Mouse (Mus musculus): Measurements from ENCODE around the gene Ric8a. TPM values are rescaled to one million over a fixed set of nuclear protein-coding genes. Genes with fewer than 3 reads are reported as not detected.

Gene Ric8a
- total RNA-seq, 1 experiment = 60.5 TPM

DNA sequence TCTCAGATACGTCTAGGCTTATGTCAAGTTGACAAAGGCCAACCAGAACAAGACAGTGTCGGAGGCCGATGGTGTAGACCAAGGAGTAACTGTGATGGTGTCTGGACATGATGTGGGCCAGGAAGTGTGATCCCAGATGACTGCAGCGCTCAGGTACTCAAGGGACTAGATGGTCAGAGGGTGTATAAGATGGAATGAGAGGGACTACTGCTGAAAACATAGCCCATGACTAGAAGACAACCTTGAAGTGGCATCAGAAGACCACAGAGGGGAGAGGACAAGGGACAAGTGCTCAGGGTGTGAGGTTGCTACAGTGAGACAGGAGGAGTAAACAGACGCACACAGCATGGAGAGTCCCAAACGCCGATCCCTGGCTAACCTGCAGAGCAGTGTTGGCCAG is 13.0 kb upstream of the Ric8a start:
- Histone ChIP-seq H3K9ac (ENCODE audit: insufficient read depth, low read depth, low read length, poor library complexity, severe bottlenecking) (no peak overlapping the region), H3K36me3 (ENCODE audit: control insufficient read depth, insufficient read depth, low read length, poor library complexity, severe bottlenecking) (no peaks in the 10 kb centered on the region), H3K9me3 (ENCODE audit: control insufficient read depth, insufficient read depth, low read depth, low read length) (no peaks in the 10 kb centered on the region), H3K27ac (ENCODE audit: insufficient read depth, low read depth, low read length, poor library complexity, severe bottlenecking) (no peak overlapping the region), H3K4me1 (ENCODE audit: control insufficient read depth in 2 of 2, insufficient read depth in 2 of 2, low read length in 2 of 2, poor library complexity in 1 of 2) (peaks cover 4 to 26% of the 10 kb centered on the region in 2 experiments; a peak in 2 of 4 replicates), H3K4me3 (ENCODE audit: insufficient read depth in 1 of 2, low read depth in 1 of 2, low read length in 2 of 2, poor library complexity in 1 of 2, severe bottlenecking in 1 of 2) (no peak overlapping the region)
- DNase-seq (ENCODE audit: low read depth, low spot score) = no peak
- in situ Hi-C loops (cut with MboI; ENCODE audit: low sequenced_read_pairs in 2 of 2, unreplicated experiment in 2 of 2) = loop anchor here (5.0 to 25.0 kb wide), 5 partner anchors 51 to 331 kb away; partner anchors contain the start of genes B4galnt4 (in 1 of the 2), Cox8b (in 1 of the 2) and Rnh1 (in 1 of the 2)
- no peak for TF ChIP-seq ZC3H11A (IDR thresholded peaks at IDR 0.05; ENCODE audit: borderline replicate concordance, low read depth, low read length)
- TF ChIP-seq HCFC1 (IDR thresholded peaks at IDR 0.05; ENCODE audit: borderline replicate concordance, insufficient read depth, low read length) = no peak
- no peak for TF ChIP-seq ZNF384 (IDR thresholded peaks at IDR 0.05; ENCODE audit: low read depth, low read length)
- no peak for TF ChIP-seq CHD2 (IDR thresholded peaks at IDR 0.05; ENCODE audit: low read depth, low read length)
- TF ChIP-seq MAFK (IDR thresholded peaks at IDR 0.05; ENCODE audit: insufficient read depth, low read depth, low read length) = no peak

DNA sequence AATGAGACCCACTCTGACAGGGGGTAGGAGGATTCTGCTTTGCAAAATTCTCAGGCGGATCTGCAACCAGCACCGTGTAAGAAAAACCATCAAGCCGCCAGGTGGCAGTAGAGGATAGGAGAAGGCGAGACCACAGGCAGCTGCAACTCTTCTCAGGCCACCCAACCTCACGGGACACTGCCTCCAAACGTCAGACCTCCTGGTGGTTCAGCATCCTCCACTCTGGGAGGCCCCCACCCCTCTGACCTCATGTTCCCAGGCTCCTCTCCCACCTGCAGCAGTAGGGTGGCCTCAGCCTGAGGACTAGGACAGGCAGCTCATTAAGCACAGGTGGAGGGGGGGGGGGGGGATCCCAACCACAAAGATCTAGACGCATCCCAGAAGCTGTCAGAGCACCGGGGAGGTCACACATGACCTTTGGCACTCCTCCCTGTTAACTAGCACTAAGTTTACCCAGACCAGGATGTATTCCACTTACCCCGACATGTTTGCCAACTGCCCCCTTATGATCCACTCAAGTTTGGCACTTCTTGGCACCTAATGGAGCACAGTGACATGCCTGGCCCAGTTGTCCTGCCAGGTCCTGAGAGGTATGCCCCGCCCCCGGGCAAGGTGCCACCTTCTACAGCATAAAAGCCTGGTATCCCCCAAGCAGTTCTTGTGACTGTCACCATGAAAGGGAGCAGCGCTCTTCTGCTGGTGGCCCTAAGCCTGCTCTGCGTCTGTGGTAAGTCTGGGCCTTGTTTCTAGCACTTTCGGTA is 11.7 kb upstream of the Ric8a start, which contains the start of gene Scgb1c1:
Scgb1c1 (plus strand) TSS at position 643 of the 761 bp plus-strand sequence.
- Histone ChIP-seq H3K4me3 (ENCODE audit: insufficient read depth in 1 of 2, low read depth in 1 of 2, low read length in 2 of 2, poor library complexity in 1 of 2, severe bottlenecking in 1 of 2) (no peak within 1 kb of the TSS), H3K9ac (ENCODE audit: insufficient read depth, low read depth, low read length, poor library complexity, severe bottlenecking) (no peak within 1 kb of the TSS), H3K36me3 (ENCODE audit: control insufficient read depth, insufficient read depth, low read length, poor library complexity, severe bottlenecking) (no peaks in the 10 kb centered on the region), H3K4me1 (ENCODE audit: control insufficient read depth in 2 of 2, insufficient read depth in 2 of 2, low read length in 2 of 2, poor library complexity in 1 of 2) (peaks cover 4 to 23% of the 10 kb centered on the region in 2 experiments; a peak in 2 of 4 replicates), H3K27ac (ENCODE audit: insufficient read depth, low read depth, low read length, poor library complexity, severe bottlenecking) (no peak within 1 kb of the TSS), H3K9me3 (ENCODE audit: control insufficient read depth, insufficient read depth, low read depth, low read length) (no peaks in the 10 kb centered on the region)
- in situ Hi-C loops (cut with MboI; ENCODE audit: low sequenced_read_pairs in 2 of 2, unreplicated experiment in 2 of 2) = loop anchor here (5.0 to 25.0 kb wide), 5 partner anchors 50 to 330 kb away; partner anchors contain the start of genes B4galnt4 (in 1 of the 2), Cox8b (in 1 of the 2) and Rnh1 (in 1 of the 2)
- peak; percentile 90 for DNase-seq (ENCODE audit: low read depth, low spot score)
- TF ChIP-seq ZC3H11A (IDR thresholded peaks at IDR 0.05; ENCODE audit: borderline replicate concordance, low read depth, low read length) (peak; percentile 87; the same call in 1 of the 2 replicates), HCFC1 (IDR thresholded peaks at IDR 0.05; ENCODE audit: borderline replicate concordance, insufficient read depth, low read length) (no peak)

GRCm38 (mm10) chr7:140845683-140846082 is 11.1 kb upstream of the Ric8a start:
- Histone ChIP-seq H3K36me3 (ENCODE audit: control insufficient read depth, insufficient read depth, low read length, poor library complexity, severe bottlenecking) (no peaks in the 10 kb centered on the region), H3K4me3 (ENCODE audit: insufficient read depth in 1 of 2, low read depth in 1 of 2, low read length in 2 of 2, poor library complexity in 1 of 2, severe bottlenecking in 1 of 2) (no peak overlapping the region), H3K9ac (ENCODE audit: insufficient read depth, low read depth, low read length, poor library complexity, severe bottlenecking) (no peak overlapping the region), H3K27ac (ENCODE audit: insufficient read depth, low read depth, low read length, poor library complexity, severe bottlenecking) (no peak overlapping the region), H3K4me1 (ENCODE audit: control insufficient read depth in 2 of 2, insufficient read depth in 2 of 2, low read length in 2 of 2, poor library complexity in 1 of 2) (peaks cover 4 to 22% of the 10 kb centered on the region in 2 experiments; a peak in 2 of 4 replicates), H3K9me3 (ENCODE audit: control insufficient read depth, insufficient read depth, low read depth, low read length) (no peaks in the 10 kb centered on the region)
- in situ Hi-C loops (cut with MboI; ENCODE audit: low sequenced_read_pairs in 2 of 2, unreplicated experiment in 2 of 2) = loop anchor here (10.0 to 25.0 kb wide), 3 partner anchors 49 to 329 kb away; partner anchors contain the start of genes B4galnt4 (in 1 of the 2) and Rnh1 (in 1 of the 2)
- DNase-seq (ENCODE audit: low read depth, low spot score) = no peak
- TF ChIP-seq ZC3H11A (IDR thresholded peaks at IDR 0.05; ENCODE audit: borderline replicate concordance, low read depth, low read length) = no peak
- no peak for TF ChIP-seq HCFC1 (IDR thresholded peaks at IDR 0.05; ENCODE audit: borderline replicate concordance, insufficient read depth, low read length)
- TF ChIP-seq ZNF384 (IDR thresholded peaks at IDR 0.05; ENCODE audit: low read depth, low read length) = no peak
- TF ChIP-seq CHD2 (IDR thresholded peaks at IDR 0.05; ENCODE audit: low read depth, low read length) = no peak
- TF ChIP-seq MAFK (IDR thresholded peaks at IDR 0.05; ENCODE audit: insufficient read depth, low read depth, low read length) = no peak

GRCm38 (mm10) chr7:140846676-140847075 is 10.1 kb upstream of the Ric8a start:
- Histone ChIP-seq H3K4me1 (ENCODE audit: control insufficient read depth in 2 of 2, insufficient read depth in 2 of 2, low read length in 2 of 2, poor library complexity in 1 of 2) (peaks cover 4 to 15% of the 10 kb centered on the region in 2 experiments; a peak in 2 of 4 replicates), H3K36me3 (ENCODE audit: control insufficient read depth, insufficient read depth, low read length, poor library complexity, severe bottlenecking) (no peaks in the 10 kb centered on the region)
- in situ Hi-C loops (cut with MboI; ENCODE audit: low sequenced_read_pairs in 2 of 2, unreplicated experiment in 2 of 2) = loop anchor here (10.0 to 25.0 kb wide), 3 partner anchors 48 to 328 kb away; partner anchors contain the start of genes B4galnt4 (in 1 of the 2) and Rnh1 (in 1 of the 2)

More at GRCm38 (mm10) chr7:140846676-140847075, 10.1 kb upstream of the Ric8a start:
- TF ChIP-seq ZNF384 (IDR thresholded peaks at IDR 0.05; ENCODE audit: low read depth, low read length) (no peak), MAFK (IDR thresholded peaks at IDR 0.05; ENCODE audit: insufficient read depth, low read depth, low read length) (no peak), ZC3H11A (IDR thresholded peaks at IDR 0.05; ENCODE audit: borderline replicate concordance, low read depth, low read length) (no peak), CHD2 (IDR thresholded peaks at IDR 0.05; ENCODE audit: low read depth, low read length) (no peak), HCFC1 (IDR thresholded peaks at IDR 0.05; ENCODE audit: borderline replicate concordance, insufficient read depth, low read length) (no peak)
- no peak for DNase-seq (ENCODE audit: low read depth, low spot score)
- no peak overlapping the region for H3K4me3 ChIP-seq (ENCODE audit: insufficient read depth in 1 of 2, low read depth in 1 of 2, low read length in 2 of 2, poor library complexity in 1 of 2, severe bottlenecking in 1 of 2)
- H3K9me3 ChIP-seq (ENCODE audit: control insufficient read depth, insufficient read depth, low read depth, low read length) = no peaks in the 10 kb centered on the region
- no peak overlapping the region for H3K27ac ChIP-seq (ENCODE audit: insufficient read depth, low read depth, low read length, poor library complexity, severe bottlenecking)
- no peak overlapping the region for H3K9ac ChIP-seq (ENCODE audit: insufficient read depth, low read depth, low read length, poor library complexity, severe bottlenecking)
